Mouse (Mus musculus): ENCODE measurements around the gene Trpv4.

Trpv4 gene

DNA sequence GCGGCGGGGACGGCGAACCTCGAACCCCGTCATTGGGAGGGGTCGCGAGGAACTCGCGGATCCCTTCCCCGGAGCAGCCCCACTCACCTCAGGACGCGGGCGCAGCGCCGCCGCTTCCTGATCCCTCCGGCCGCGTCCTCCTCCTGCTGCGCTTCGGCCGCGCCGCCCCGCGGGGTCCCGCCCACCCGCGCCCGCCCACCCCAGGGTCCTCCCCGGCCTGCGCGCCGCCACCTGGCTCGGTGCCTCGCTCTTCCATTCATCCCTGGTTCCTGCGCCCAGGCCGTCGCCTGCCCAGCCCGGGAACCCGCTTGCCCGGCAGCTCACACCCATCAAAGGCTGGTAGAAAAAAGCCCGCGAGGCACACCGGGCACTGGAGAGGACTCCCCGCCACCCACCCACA, at the start of gene Trpv4:
Gene Trpv4, minus strand, starts transcription at position 167 of the 400 bp plus-strand sequence.
- no peak for DNase-seq (ENCODE audit: low read depth)

DNA sequence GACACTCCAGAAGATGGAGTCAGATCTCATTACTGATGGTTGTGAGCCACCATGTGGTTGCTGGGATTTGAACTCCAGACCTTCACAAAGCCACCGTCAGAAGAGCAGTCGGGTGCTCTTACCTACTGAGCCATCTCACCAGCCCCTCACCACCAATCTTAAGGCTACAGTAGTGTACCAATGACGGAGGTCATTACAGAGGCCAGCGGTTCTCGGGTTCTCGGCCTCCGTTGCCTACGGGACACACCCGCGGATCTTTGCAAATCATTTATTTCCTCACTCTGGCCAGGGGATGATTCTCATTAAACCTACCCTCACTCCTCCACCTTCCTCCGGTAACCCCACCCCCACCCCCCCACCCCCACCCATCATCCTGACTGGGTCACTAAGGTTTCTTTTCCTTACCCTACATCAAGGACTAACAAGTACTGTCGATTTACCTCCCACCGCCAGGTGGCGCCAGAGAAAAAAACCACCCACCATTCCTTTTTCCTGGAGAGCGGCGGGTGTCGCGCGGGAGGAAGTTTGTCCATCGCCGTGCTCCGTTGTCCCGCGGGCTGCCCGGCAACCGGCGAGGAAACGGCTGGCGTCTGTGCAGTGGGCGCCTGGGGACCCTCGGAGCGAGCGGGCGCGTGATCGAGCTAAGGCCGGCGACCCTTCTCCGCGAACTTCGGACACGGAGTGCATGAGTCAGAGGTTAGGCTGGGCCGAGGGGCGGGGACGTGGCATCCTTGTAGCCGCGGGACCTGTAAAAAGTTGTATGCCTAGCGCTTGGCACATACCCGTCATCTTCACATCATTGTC, 49.2 kb upstream of the Trpv4 start, which contains the start of gene Tchp:
Gene Tchp, plus strand, starts transcription at position 496 of the 804 bp plus-strand sequence.
- DNase-seq (ENCODE audit: low read depth) = peak; percentile 98

DNA sequence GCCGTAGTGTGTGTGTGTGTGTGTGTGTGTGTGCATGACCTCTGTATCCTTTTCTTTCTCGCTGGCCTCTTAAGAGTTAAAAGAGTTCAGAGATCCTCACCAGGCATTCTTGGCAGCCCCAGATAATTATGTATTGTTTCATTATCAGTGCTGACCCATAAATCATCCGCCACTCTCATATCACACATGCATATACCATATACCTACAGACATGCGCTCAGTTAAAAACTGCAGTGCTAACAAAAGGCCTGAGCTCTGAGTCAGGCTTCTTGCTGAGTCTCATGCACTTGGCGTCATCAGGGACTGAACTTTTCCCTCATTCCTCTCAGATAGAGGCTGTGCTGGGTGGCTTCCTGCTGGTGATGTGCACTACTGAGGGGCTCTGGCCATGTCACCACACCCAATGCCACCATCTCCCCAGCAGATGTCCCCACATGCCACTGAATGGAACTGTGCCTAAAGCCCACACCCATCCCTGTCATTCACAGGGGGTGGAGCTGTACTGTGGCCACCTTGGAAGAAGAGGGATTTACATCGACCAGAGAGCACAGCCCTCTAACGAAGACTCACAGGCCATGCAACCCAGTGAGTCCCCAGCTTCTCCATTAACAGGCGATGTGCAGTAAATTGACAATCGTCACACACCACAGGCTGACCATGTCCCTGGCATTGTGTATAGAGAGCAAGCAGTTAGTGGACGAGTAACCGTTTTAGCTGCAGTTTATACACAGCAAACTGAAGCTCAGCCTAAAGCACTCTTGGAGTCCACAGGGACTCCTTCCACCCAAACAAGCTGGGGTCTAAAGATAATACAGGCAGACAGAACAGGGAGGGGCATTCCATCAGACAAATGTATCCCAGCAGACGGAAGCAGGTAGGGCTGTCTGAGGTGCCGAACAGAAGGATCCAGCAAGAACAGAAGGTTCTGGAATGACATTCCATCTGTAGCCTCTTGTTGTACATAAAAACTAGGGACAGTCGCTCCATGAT, 44.5 kb upstream of the Trpv4 start:
- DNase-seq (ENCODE audit: low read depth) = peak; percentile 53

DNA sequence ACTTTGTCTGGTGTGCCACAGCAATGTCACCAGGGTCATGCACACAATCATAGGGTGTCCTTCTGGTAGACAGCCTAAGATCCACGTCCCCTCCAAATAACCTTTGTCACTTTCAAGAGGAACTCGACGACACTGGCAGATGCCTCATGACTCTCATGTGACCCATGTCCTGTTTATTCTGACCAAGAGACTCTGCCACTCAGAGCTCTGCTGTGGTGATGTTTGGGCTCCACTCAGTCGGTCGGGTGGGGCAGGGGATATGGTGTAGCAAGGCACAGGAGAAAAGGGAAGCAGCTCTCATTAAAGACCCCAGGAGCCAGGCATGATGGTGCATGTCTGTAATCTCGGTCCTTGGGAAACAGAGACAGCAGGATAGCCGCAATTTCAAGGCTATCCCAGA, 40.8 kb upstream of the Trpv4 start:
- DNase-seq (ENCODE audit: low read depth) = no peak

DNA sequence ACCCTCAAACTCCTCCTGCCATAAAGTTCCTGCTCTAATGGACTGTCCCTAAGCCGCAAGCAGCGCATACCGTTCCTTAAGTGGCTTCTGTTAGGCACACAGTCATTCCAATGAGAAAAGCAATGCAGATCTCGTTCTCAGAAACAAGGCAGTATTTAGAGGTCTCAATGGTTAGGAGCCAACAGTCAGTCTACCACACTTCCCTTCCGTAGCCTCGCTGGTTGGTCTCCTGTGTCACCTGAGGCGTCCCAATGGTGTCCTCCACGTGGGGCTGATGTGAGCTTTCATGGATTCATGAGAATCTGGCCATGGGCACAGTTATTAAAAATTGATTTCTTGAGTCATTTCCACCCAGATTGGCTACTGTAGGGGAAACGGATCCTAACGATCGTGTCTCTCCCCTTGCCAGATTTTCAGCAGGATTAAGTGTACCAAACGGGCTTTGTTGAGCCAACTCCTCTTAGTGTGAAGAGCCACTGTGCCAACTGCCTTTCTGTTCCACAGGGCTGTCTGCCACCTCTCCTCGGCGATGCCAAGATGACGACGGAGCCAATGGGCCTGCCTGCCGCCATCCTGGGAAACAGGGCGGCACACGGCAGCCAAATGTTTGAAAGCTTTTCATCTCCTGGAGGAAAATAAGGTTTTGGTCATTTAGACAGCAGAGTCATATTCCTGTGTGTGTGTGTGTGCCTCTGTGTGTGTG, 40.0 kb upstream of the Trpv4 start:
- no peak for DNase-seq (ENCODE audit: low read depth)

DNA sequence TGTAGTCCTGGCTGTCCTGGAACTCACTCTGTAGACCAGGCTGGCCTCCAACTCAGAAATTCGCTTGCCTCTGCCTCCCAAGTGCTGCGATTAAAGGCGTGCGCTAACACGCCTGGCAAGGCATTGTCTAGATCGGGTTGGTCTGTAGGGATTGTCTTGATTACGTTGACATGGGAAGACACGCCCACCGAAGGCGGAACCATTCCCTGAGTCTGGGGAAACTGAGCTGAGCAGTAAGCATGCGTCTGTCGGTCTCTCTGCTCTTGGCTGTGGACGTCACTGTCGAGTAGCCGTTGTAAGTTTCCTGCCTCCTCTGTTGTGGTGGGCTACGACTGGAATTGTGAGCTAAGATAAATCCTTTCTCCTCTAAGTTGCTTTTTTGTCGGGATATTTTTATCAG, 38.7 kb upstream of the Trpv4 start:
- DNase-seq (ENCODE audit: low read depth) = no peak

DNA sequence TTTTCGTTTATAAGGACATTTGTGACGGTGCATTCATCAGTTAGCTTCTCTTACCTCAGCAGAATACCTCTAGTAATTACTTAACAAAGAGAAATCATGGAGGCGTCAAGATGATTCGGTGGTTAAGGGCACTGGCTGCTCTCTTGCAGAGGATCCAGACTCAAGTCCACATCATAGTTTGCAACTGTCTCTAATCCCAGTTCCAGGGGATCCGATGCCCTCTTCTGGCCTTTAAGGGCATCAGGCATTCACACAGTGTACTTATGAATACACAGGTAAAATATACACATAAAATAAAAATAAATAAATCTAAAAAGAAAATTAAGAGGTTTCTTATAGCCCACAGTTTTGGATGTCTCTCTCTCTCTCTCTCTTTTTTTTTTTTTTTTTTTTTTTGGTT, 37.6 kb upstream of the Trpv4 start:
- no peak for DNase-seq (ENCODE audit: low read depth)

DNA sequence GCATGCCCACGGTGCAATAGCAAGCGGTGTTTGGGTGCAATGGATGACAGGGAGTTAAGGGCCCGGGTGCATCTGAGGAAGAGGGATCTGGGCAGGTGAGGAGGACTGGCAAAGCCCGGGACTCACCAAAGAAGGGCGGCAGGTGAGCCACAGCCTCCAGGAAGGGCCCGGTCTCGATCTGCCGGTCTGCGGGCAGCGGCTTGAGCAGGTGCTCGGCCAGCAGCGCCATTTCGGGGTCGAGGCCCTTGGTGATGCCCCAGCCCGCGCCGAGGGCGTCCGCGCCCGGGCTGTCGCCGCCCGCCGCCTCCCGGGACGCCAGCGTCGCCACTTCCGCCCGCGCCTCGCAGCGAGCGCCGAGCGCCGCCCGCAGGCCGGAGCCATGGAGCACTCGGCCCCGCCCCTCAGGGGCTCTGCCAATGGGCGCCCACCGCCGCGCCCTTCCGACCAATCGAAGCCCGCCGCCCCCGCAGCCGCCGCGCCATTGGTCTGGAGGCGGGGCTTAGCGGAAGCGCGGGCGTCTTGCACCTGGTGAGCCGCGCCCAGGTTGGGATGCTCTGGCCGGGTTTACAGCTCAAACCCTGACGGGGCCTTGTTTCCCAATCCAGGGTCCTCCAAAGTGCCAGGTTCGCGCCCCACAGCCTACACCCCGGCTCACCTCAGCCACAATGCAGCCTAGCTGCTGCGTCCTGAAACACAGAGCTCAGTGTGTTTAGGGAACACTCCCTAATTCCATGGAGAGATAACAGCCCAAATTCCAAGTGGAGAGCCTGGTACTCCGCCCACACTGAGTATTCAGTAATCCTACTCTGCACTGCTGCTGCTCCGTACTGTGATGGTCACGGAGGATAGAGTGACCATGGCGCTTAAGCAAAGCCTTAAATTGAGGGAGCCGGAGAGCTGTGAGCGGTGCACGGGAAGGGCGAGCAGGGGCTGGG, 32.7 kb upstream of the Trpv4 start, which contains the start of gene Gltp:
Gene Gltp, minus strand, starts transcription at position 352 of the 935 bp plus-strand sequence.
- peak; percentile 87 for DNase-seq (ENCODE audit: low read depth)

DNA sequence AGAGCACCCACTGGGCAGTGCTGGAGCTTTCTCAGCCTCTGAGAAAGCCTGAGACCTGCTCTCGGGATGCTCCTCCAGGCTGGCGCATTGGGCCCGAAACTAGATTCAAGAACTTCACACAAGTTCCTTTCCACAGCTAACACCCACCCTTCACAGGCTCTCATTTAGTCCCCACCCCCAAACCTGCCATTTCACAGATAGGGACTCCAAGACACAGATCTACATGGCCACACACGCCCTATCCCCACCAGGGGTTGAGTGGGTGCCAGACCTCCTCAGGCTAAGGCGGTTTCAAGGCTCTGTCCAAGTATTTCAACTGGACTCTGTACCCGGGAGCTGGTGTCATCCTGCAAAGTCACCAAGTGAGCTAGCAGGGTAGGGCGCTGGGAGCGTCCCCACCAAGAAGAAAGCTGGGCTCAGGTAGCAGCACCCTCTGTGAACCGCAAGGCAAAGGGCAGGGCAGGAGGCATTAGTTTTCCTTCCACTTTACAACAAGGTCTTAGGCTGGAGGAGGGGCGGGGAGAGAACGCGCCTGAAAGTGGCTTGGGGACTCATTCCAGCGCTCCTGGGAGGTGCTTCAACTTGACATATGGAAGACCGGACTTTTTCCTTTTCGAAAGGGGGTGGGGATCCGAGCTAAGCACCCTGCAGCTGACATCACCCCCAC, 31.6 kb upstream of the Trpv4 start:
- DNase-seq (ENCODE audit: low read depth) = no peak

DNA sequence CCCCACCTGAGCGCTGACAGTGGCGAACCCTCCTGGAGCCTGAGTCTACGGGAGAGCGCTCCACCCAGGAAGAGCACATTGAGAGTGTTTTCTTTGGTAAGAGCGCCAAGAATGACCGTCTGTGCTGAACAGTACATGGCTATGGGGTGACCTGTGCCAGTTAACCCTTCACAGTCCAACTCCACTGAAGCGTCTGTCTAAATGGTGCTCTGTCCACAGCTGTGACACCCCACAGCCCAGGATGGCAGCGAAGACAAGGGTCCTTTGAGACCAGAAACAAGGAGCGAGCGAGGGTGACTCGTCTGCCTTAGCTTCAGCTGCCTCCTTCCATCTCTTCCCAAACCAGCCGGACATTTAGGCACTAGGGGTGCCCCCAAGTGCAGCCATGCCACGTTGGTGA, 30.5 kb upstream of the Trpv4 start:
- DNase-seq (ENCODE audit: low read depth) = no peak

DNA sequence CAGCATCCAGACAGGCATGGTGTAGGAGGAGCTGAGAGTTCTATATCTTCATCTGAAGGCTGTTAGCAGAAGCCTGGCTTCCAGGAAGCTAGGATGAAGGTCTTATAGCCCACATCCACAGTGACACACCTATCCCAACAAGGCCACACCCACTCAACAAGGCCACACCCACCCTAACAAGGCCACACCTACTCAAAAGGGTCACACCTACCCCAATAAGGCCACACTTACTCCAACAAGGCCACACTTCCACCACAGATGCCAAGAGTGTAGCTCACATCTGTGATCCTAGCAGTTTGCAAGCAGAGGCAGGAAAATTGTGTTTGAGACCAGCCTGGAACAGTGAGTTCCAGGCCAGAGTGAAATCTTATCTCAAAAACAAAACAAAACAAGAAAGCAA, 29.7 kb upstream of the Trpv4 start:
- no peak for DNase-seq (ENCODE audit: low read depth)

DNA sequence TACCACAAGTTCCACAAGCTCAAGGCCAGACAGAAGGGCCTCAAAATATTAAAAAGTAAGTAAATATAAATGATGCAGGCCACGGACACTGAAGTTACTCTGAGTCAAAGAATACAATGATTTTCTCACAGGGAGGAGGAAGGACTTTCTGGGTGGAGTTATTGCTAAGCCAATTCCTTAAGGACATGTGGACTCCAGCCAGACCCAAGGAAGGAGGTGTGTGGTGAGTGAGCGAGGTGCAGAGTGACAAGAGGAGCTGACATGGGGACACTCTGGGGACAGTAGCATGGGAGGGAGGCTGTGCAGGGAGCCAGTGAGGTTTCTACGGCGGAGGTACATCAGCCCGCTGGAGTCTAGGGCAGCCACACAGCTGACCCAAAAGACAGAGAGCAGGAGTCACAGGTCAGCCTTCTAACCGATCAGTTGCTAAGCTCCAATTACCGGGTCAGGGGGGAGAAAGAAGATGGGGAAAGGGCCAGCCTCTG, 28.5 kb upstream of the Trpv4 start:
- DNase-seq (ENCODE audit: low read depth) = no peak

DNA sequence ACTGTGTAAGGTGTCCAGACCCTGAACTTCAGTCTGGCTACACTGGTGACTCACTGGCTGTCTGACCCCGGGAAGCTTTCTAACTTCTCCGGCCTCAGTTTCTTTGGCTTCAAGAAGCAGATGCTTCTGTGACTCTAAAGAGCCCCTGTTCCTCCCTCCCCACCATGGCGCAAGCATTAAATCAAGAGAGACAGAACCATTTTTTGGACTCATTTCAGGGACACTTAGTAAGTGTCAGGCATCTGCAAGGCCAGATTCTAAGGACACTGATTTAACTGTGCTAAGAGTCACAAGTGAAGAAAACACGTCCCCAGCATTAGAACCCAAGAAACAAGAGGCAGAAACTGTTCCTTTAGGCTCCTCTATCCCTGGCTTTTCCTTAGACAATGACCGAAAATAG, 27.8 kb upstream of the Trpv4 start:
- DNase-seq (ENCODE audit: low read depth) = no peak

DNA sequence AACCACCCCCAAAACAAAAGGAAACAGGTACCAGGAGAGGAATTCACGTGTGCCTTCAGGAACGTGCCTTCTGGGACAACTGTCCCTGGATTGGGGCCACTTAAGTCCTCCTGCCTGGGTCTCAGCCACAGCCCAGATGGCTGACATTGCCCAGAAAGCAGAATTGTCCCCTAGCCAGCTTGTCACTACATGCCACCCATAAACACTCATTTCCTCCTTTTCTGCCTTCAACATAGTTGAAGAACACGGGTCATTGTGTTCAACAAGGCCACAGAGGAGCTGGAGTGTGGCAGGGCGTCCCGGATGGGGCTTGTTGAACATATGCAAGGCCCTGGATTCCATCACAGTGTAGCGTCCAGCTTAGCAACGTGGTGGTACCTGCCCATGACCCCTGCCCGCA, 23.5 kb upstream of the Trpv4 start:
- no peak for DNase-seq (ENCODE audit: low read depth)

DNA sequence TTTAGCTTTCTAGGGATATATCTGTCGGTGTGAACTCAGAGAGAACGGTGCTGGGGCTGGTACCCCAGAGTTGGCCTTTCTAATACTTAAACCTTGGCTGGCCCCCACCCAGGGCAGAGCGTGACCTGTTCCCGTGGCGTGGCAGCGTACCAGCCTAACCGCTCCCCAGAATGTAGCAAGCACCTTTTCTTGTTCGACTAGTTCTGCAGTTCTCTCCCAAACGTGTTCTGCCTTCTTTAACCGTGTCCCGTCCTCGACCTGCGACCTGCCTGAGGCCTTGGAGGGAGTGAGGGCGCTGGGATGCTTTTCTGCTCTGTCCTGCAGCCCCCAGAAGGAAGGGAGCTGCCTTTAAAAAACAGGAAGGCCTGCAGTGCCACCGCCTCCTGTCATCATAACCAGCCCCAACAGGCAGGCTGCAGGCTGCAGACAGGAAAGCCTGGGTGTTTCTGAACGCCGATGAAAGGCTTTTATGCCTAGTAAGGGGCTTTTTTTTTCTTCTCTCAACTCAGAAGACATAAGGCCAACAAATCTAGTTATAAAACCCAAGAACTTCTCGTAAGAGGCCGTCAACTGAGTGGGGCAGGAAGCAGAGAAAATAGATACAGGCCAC, 22.6 kb upstream of the Trpv4 start:
- no peak for DNase-seq (ENCODE audit: low read depth)

DNA sequence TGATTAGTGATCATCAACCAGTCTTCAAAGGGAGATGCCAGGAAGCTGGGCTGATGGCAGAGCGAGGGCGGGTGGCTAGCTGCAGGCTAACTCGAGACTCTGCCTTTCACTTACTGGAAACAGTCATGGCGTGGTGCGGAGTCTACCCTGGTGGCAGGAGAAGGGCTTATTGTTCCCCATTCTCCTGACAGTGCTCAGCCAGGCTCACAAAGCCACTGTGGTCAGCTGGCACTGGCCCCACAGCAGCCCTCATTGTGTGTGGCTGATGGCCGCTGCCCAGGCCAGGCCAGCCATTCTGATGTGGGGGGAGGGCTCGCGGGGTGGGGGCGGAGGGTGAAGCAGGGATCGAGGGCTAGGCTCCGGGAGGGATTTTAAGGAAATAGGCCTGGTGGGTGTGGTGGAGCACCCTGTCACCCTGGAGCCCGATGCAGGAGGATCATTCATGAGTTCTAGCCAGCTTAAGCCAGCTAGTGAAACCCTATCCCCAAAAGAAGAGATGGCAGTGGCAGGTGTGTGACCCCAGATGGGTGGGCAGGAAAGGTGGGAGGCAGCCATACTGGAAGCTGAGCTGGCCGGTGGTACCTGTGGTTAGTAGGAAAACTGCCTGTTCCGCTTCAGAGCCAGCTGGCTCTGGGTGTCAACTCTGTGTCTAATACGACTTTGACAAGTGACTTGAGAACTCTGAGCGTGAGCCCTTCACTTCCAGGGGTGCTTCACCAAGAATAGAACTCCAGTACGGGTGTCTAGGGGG, 21.8 kb upstream of the Trpv4 start:
- no peak for DNase-seq (ENCODE audit: low read depth)

DNA sequence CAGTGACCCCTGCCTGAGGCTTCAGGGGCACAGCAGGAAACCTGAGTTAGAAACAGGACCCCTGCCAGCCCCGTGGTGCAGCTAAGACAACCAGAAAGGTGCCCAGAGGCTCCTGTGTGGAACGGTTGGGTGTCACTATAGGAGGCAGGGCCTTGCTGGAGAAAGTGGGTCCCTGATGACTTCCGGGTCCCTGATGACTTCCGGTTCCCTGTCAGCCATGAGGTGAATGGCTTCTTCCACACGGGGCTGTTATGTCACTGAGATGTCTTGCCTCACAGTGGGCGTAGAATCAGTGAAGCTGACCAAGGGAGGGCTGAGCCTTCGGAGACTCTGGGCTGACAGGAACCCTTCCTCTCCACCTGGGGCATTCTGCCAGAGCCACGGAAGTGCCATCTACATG, 16.4 kb upstream of the Trpv4 start:
- no peak for DNase-seq (ENCODE audit: low read depth)

DNA sequence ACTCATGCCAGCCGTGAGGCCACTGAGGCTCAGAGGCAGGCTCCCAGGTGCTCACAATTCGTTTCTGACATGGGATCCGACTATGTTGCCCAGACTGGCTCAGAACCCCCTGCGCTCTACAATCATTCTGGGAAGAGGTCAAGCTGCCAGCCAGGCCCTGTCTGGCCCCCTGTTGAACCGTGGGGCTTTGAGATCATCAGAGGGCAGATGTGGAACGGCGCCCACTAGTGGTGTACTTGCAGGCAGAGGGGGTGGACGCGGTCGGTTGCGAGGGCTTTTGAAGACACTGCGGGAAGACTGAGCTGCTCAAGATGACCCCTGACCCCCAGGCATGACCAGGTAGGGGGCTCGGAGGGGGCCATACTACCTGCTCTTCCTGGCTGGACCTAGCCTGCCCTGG, 14.9 kb upstream of the Trpv4 start:
- DNase-seq (ENCODE audit: low read depth) = no peak

DNA sequence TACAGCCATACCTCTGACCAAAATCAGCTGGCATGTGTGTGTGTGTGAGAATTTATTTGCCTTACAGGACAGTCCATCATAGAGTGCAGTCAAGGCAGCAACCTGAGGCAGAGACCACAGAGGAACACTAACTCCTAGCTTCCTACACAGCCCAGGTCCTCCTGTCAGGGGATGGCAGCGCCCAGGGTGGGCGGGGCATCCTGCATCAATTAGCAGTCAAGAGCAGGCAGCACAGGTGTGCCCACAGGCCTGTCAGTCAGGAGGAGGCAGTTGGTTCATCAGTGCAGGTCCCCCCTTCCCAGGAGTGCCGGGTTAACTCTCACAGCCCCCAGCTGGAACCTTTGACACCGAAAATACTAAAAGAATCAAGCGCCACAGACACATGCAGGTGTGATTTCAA, 10.8 kb upstream of the Trpv4 start:
- no peak for DNase-seq (ENCODE audit: low read depth)

All from c-Kit-positive CD71-negative TER-119-negative erythroid progenitor cells, embryonic 14.5 days (primary cell).